Mouse (Mus musculus) cerebellum, adult (tissue): Measurements from ENCODE around the gene Tfeb.

Source experiments
- ATAC-seq: cut with Nextera tagmentation; 2 replicates; pipeline ENCODE4 v1.9.2; 2017; ENCODE audit warnings: mild to moderate bottlenecking, moderate library complexity, mixed read lengths; ENCODE audit not compliant: insufficient number of reproducible peaks, low FRiP score, low TSS enrichment

The Tfeb gene

DNA sequence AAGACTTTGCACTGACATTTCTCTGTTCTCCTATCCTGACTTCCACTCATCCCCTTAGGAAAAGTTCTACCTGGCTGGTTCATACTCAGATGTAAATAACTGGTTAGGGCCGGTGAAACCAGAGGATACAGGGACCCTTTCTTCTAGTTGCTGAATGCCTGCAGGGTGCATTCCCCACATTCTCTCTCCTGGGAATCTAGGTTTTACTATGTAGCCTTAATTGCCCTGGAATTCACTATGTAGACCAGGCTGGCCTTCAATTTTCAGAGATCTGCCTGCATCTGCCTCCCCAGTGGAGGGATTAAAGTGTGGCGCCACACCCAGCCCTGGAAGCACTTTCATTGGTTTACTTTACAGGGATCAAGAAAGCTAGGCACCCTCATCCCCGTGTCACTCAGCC, 45.7 kb downstream of the Tfeb start:
- ATAC-seq, result no peak

DNA sequence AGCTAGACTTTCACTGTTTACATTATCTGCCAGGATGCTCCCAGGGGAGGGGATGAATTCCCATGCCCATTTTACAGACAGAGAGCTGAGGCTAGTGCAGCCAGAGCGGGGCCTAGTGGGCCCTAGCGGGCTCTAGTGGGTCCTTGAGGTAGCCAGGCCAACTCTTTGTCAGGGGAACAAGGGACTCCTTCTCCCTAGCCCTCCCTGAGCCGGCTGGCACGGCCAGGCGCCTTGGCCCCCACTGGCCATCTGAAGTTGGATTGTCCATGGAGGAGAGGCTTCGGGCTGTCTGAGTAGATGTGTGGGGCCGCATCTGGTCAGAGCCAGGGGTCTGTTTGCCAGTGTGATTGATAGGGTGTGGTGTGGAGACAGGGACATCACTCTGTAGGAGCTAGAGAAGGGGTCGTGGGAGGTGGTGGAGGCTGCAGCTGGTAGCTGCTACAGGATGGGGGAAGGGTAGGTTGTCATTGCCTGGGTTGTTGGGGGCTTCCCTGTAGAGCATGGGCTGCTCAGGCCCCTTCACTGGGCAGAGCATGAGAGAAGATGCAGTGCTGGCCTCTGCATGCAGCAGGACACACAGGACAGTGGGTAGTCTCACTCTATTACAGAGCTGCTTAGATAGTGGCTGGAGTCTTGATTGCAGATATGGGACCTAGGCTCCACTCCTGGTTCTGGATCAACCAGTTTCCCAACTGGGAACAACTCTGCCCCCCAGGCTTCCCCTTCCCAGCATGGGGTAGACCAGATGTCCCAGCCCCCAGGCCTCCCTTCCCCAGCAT, 46.8 kb downstream of the Tfeb start:
- no peak for ATAC-seq

DNA sequence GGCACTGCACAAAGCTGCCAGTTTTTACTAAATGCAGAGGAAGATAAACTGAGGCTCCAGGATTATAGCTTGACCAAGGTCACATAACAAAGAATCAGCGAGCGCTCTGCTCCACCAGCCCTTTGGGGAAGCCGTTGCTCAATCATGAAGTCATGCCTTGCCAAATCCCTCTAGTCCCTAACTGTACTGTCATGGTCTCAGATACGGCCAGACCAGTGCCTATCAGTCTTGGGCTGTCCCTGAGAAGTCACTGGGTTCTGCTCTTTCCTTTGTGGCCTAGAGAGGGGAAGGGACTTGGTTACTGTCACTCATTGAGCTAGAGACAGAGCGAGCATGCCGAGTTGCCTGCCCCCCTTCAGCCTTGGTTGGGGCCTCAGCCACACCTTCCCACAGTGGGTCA, 47.6 kb downstream of the Tfeb start:
- no peak for ATAC-seq

DNA sequence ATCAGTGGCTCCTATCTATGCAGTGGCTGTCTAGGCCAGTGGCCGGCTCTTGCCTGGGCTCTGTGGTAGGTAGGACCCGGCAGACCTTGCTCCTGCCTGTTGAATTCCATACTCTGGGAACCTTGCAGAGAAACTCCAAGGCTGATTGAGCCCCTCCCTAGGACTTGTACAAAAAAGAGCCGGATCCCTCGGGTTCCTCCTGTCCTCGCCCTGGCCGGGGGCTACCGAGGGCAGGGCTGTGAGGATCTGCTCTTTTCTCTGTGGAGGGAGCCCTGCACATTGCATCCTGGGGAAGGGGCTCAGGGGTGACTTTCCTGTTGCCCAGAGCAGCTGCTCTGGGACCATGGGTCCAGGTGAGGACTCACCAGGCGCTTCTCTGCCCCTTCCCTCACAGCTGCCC, 50.8 kb downstream of the Tfeb start:
- no peak for ATAC-seq

DNA sequence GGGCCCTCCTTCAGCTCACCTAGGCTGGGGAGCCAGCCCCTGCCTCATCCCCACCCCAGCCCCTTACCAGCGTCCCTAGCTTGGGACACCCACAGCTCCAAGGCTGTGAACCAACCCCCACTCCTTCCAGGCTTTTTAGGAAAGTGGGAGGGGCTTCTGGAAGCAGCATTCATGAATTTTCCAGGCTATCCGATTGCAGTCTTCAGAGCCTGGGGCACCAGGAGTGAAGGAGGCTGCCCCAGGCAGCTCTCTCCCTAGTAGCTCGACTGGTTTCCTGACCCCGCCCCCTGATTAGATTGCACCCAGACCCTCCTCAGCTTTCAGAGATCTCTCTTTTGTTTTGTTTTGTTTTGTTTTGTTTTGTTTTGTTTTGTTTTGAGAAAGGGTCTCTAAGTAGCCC, 51.5 kb downstream of the Tfeb start:
- no peak for ATAC-seq

DNA sequence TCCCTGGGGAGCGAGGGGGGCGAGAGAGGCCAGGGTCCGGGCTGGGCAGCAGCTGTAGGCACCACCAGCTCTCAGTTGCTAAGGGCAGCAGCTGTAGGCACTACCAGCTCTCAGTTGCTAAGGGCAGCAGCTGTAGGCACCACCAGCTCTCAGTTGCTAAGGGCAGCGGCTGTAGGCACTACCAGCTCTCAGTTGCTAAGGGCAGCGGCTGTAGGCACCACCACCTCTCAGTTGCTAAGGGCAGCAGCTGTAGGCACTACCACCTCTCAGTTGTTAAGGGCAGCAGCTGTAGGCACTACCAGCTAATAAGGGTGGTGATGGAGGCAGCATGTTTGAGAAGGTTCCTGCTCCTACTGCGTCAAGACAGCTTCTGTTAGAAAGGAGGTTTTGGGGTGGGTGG, 52.2 kb downstream of the Tfeb start:
- no peak for ATAC-seq

DNA sequence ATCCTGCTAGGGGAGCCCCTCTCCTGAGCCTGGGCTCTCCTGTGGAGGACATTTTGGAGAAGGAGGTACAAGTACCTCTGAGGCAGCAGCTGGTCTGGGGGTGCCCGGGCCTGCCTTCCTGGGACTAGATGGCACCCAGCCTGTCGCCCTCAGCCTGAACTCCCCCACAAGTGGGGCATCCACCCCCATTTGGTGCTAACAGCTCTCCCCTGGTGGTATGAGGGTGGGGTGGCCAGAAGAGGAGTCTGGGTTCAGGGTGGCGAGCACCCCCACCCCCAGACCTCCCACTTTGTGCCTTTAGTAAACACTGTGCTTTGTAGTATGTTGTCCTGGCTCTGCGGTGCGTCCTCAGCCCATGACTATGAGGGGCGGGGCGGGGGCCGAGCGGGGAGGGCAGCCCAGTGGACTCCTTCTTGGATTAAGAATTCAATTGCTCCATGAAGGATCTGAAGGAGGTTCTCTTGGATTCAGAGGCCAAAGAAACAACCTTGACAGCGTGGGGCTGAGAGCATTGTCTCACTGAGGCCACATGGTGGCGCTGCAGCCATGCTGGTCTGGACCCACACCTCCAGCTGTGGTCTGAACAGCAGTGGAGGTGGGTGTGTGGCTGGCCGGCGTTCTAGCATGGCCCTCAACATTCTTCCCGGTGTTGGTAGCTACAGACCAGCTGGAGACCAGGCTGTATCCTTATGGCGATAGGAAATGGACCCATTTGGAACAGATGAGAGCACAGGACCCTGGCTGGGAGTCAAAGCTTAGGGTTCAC, 55.5 kb downstream of the Tfeb start:
- ATAC-seq, result 0 out of 2 replicates have a peak, but pooled peaks have one; percentile 12

DNA sequence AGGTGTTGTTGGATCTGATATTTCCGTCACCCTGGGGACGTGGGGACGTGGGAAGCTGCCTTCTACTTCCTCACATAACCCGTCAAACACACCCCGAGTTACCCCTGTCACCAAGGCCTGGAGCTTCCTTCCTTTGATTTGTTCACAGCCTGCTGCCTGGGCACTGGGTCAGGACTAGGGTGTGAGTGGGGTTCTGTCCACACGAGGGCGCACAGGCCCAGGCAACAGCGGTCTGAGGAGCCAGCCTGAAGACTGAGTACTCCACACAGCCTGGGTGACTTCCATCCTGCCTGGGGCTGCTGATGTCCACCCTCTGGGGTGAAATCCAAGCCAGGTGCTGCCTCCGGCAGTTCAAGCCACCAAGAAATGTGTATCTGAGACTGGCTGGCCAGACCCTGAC, 56.5 kb downstream of the Tfeb start:
- peak; percentile 80 for ATAC-seq

DNA sequence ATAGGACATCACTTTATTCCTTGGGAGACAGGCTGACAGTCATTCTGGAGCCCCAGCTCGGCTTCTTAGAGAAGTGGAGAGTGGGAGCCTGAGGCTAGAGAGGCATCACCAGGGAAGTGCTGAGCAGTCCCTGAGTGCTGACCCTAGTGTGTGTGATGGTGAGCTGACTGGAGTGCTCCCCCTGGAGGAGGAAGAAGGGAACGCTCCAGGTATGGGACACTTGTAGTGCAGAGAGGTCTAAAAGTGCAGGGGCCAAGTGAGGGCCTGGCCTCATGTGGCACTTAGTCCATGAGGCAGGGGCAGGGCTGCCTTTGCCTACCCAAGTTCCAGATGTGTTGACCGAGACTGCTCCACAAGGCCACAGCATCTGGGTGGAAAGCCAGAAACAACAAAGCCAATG, 58.6 kb downstream of the Tfeb start:
- no peak for ATAC-seq

DNA sequence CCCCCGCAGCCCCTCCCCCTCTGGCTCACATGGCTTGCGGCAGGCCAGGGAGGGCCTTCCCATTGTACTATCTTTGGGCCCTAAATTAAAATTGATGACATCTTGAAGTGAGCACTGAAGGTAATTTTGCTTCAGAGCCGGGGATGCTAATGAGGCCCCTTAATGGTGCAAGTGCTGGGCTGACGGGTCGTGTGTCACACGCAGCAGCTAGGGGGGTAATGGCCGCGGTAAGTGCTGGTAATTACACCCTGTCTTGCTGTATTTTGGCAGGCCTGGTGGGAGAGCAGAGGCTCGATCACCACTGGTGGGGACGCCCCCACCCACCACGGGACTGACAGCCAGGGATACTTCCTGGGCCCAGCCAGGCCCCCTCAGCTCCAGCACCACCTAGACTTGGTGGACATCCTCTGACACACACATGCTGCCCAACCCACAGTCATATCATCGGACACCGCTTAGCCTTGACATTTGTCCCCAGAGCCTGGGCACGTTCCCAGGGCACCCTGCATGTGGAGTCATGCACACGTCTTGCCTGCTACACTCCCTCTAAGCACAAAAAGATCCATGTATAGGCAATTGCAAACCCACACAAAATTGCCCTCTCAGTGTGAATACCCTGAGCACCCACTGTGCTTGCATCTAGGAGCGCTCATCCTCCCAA, 59.5 kb downstream of the Tfeb start:
- no peak for ATAC-seq

DNA sequence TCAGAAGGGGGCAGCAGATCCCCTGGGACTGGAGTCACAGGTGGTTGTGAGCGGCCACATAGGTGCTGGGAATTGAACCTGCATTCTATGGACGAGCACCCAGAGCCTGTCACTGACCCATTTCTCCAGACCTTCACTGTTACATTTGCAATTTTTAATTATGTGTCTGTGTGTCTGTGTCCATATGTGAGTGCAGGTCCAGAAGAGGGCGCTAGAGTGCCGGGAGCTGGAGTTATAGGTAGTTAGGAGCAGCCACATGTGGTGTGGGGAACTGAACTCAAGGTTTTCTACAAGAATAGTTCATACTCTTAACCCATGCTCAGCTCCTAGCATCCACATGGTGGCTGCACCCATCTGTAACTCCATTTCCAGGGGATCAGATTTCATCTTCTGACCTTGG, 60.1 kb downstream of the Tfeb start:
- no peak for ATAC-seq

DNA sequence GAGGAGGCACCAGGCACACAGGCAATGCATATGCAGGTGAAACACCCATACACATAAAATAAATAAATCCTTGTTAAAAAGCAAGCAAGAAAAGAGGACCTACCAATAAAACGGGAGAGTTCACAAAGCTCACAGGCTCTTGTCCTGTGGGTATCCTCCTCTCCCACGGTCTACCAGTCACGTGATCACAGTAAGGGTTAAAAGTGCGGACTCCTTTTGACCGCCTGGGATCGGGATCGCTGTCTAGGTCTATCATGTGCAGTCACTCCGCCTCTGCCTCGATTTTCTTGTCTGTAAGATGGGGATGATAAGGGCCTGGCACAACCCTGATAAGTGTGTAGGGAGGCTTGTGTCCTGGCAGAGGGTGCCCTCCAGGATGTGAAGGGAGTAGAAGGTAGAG, 60.6 kb downstream of the Tfeb start:
- ATAC-seq, result no peak

DNA sequence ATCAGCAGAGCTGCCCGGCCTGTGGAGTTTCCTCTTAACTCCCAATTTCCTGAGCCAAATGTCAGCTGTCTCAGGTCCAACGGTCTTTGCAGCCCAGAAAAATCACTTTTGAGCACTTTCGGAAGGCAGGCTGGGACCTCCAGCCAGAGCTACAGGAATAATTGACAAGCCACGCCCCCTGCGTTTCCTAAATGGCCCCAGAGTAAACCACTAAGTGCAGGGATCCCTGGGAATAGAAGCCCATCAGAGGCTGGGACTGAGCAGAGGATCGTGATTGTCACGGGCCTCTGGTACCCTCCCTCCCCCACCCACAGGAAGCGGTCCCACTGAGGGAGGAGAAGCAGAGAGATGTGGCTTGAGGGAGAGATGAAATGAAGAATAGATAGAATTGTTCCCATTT, 66.0 kb downstream of the Tfeb start:
- no peak for ATAC-seq

DNA sequence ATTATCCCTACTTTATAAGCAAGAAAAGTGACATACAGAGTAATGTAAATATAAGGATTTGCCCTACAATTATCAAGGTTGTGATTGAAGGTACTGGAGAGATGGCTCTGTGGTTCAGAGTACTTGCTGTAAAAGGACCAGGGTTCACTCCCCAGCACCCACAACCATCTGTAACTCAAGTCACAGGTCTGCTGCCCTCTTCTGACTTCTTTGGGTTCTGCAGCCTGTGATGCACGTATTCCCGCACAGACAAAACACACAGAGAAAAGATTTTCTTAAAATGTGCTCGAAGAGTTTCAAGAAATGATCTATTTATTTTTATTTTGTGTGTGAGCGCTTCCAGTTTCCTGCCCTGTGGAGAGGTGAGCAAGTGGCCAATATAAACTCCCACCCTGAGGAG, 66.8 kb downstream of the Tfeb start:
- ATAC-seq, result no peak

DNA sequence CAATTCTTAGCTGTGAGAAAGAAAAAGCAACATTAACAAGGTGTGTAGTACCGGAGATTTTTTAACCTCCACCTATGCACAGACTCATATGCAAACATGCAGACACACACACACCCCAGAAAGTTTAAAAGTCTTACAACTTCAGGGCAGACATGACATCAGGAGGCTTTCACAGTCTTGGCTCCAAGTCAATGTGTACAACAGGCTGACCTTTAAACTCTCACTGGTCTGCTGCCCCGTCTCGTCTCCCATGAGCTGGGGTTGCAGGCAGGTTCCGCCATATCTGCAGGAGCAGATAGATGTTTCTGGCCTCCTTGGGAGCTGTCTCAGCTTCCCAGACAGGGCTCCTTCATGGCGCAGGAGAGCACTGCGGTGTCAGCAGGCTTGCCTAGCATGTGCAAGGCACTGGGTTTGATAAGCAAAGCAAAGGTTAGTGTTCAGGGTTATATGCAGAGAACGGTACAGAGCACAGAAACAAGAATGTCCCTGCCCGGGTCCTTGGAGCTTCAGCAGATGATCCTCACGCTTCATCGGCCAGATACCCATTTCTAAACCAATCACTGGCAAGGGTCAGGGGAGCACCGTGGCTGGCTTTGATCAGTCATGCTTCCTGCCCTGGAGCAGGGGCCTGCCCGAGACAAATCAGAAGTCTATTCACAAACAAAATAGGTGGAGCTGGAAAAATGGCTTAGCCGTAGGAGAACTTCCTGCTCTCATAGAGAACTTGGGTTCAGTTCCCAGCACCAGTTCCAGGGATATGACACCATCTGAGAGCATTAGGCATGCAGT, 68.4 kb downstream of the Tfeb start:
- no peak for ATAC-seq

DNA sequence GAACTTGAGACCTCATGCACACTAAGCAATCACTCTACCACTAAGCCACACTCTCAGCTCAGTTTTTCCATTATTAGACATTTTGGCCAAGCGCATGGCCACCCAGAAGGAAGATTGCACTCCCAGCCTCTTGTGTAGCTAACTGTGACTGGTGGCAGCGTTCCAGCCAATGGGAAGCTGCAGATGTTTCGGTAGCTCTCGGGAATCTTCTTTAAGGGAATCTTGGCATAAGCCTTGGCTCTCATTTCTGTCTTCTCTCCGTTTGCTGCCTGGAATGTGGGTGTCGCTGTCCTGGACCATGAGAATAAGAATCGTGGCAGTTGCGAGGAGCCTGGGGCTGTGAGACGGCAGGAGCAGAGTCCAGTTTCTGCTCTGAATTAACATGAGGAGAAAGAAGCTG, 69.4 kb downstream of the Tfeb start:
- ATAC-seq, result no peak

DNA sequence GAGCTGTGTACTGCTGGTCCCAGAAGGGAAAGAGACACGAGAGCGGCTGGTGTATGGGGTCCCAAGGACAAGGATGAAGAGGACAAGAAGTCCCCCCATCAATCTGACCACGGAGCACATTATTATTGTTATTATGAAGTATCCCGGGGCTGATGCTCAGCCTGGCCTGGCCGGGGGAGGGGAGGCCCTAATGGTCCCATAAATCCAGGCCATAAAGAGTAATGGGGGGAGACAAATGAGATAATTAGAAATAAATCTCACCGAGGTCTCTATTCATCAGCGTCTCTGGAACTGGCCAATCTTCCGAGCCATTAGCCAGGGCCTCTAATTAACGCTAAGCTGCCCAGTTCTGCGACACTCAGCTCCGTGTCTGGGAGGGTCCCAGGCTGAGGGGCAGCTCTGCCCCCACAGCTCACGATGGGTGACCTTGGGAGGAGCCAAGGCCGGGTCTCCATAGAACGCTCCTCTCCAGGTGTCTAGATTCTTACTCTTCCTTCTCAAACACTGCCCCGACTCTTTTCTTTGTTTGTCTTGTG, 74.5 kb downstream of the Tfeb start:
- ATAC-seq, result no peak

DNA sequence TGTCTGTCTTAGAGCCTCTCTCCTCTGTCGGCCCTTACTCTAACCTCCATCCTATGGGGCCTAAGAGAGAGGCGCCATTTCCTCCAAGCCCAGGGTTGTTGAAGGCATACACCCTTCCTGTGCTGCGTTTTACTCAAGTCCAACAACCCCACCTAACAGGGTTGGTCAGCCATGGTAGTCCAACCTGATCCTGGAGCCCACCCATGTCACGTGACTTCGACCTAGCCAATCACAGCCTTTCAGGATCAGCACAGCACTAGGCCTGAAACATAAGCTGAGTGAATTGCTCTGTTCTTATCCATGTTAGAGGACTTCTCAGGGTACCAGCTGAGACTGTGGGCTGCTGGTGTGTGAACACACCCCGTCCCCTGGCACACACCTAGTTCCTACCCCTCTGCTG, 75.4 kb downstream of the Tfeb start:
- ATAC-seq, result no peak

DNA sequence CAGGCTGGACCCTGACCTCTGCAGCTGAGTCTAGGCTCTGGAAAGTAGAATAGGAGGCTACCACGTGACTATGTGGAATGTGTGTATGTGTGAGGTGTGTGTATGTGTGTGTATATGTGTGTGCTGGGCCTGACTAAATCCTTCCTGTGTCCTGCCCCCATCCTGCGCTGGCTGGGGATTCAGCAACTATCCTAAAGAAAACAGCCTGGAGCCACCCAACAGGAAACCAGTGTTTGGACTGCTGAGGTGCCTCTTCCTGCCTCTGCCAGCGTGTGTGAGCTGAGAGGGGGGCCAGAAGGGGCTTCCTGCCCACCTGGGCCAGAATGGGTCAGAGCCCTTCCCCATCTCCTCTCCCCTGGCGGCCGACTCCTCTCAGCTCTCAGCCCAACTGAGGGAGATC, 76.8 kb downstream of the Tfeb start:
- ATAC-seq, result no peak

DNA sequence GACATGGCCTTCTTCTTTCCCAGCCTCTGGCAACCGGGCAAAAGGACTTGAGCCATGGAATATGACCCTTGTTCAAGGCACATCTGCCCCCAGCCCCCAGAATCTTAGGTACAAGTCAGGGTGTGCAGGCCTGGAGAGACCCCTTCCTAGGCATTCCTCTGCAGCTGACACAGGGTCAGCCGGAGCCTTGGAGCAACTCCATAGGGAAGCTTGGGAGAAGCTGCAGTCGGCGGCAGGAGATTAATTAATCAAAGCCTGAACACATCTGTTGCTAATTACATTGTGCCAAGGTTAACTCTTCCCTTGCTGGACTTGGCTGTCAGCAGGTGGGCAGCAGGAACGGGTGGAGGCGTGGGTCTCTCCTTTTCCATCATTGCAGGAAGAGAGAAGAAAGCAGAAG, 77.7 kb downstream of the Tfeb start:
- ATAC-seq, result no peak
